Mouse (Mus musculus): ENCODE results near the gene Tespa1.
"Not testable (repeated sequence)": the region's sequence is repeated elsewhere in the genome, so short reads cannot be mapped to it uniquely, and the experiment has no call there.

The Tespa1 gene

GRCm38 (mm10) chr10:130363438-130364164 is 40.9 kb downstream of the Tespa1 start:
- no peak for DNase-seq

- no peak for DNase-seq
These were observed 42.1 kb downstream of the Tespa1 start for GRCm38 (mm10) chr10:130364766-130365165.

GRCm38 (mm10) chr10:130368384-130368783 is 45.7 kb downstream of the Tespa1 start:
- no peak for DNase-seq

GRCm38 (mm10) chr10:130370005-130370682 is 47.5 kb downstream of the Tespa1 start:
- no peak for DNase-seq

- DNase-seq, result no peak
These were observed 49.0 kb downstream of the Tespa1 start for GRCm38 (mm10) chr10:130371644-130372043.

GRCm38 (mm10) chr10:130372491-130373173 is 50.0 kb downstream of the Tespa1 start:
- DNase-seq, result no peak

- DNase-seq, result no peak
These were observed 52.5 kb downstream of the Tespa1 start for GRCm38 (mm10) chr10:130375145-130375544.

GRCm38 (mm10) chr10:130394232-130394631 is 71.6 kb downstream of the Tespa1 start, which contains the start of gene Vmn2r84:
TSS of gene Vmn2r84 (minus strand) at chr10:130394332.
- no peak for DNase-seq

- DNase-seq, result not testable (repeated sequence)
These were observed 89.6 kb downstream of the Tespa1 start for GRCm38 (mm10) chr10:130412167-130412698.

All from right cerebral cortex, postnatal 4 days (tissue).